Mouse (Mus musculus): Measurements from ENCODE around the gene Ddx52.

Ddx52 gene

DNA sequence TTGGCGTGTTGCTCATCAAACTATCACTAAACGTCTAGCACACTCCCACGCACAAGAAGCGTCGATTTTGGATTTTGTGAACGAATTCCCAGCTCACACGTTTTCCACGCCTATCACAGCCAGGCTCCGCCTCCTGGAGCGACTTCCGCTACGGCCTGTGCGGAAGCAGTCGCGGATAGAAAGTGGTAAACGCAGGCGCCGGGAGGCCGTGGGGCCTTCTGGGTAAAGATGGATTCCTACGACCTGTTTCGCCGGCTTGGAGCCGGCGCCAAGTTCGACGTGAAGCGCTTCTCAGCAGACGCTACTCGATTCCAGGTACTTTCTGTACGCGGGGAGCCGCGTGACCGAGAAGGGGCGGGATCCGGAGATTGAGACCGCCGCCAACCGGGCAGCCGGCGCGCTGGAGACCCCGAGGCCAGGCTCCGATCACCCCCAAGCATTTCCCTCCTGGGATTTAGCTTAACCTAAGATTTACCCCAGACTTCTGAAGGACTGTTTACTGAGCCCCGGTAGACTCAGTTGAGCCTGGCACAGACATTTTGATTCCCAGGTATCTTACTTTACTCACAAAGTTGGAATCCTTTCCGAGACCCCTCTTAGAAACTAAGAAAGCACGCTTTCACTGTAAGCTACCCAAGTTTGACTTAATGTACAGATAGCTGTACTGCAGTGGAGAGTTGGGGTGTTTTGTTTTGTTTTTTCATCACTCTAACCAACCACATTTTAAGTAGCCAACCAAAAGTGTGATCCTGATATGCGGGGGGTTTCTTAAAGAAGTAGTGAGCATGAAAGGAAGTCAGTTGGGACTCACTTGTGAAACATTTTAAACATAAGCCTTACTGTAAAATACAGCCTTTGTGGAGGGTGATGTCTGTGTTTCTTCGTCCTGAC lies at the start of gene Ddx52:
Ddx52 (plus strand) TSS at position 113 of the 891 bp plus-strand sequence.
- peak; percentile 81 for DNase-seq (ENCODE audit: low spot score)

DNA sequence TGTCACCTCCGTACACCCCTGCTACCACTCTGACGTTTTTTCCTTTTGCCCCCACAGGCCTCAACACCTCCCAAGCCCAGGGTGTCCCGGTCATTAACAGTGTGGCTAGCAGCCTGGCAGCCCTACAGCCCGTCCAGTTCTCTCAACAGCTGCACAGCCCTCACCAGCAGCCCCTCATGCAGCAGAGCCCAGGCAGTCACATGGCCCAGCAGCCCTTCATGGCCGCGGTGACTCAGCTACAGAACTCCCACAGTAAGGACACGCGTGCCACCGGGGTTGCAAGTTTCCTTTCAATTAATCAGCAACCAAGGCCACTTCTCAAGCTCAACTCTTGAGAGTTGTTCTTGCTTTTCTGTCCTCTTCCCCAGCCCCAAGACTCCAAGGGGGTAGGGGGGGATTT lies 48.5 kb upstream of the Ddx52 start:
- no peak for DNase-seq (ENCODE audit: low spot score)

- no peak for DNase-seq (ENCODE audit: low spot score)
These were observed 45.1 kb upstream of the Ddx52 start for GRCm38 (mm10) chr11:83896430-83897410.

- DNase-seq (ENCODE audit: low spot score): no peak
These were observed 44.3 kb upstream of the Ddx52 start for GRCm38 (mm10) chr11:83897569-83897968.

DNA sequence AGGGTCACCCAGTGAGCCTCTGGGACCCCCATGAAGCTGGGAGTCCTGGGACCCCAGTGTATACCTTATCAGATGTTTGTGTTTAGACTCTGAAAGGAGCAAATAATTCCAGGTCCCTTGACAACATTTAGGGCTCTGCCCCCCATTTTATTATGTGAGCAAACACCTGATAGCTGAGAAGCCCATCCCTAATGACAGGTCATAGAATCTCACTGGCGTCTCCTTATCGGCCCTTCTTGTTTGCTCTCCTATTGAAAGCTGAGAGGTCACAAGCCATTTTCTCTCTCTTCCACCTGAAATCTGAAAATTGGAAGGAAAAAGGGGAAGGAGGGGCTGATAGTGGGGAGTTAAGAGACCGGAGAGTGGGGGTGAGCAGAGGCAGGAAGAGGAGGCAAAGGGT lies 39.0 kb upstream of the Ddx52 start:
- no peak for DNase-seq (ENCODE audit: low spot score)

DNA sequence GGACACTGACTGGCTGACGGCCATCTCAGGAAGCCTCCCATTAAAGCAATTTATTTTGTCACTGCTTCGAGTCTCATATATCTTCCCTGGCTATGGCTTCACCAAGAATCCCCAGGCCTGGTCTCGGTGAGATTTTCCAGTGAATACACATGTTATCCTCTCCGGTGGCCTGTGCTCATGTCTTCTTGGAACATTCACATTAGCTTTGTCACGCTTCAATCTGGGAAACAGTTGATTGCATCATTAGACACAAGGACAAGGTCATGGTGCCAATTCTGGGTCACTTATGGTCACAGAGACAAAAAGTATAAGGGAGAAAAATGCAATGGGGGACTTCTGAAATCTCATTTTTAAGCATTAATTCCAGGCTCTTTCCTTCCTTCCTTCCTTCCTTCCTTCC lies 36.1 kb upstream of the Ddx52 start:
- no peak for DNase-seq (ENCODE audit: low spot score)

DNA sequence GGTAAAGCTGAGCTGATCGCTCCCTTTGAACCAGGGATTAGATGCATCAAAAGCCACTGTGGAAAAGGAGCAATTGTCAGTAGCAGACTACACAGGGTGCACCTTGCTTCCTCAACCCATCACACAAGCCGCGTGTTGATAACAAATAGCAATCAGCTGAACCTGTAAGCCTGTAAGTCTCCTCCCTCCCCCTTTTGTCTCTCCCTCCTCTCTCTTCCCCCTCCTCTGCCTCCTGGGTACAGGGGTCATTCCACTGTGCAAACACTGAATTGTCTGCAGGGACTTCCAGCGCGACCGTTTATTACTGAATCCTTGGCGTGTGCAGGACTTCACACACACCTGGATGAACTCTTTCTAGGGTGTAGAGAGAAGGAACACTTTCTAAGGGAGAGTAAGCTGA lies 33.5 kb upstream of the Ddx52 start:
- no peak for DNase-seq (ENCODE audit: low spot score)

DNA sequence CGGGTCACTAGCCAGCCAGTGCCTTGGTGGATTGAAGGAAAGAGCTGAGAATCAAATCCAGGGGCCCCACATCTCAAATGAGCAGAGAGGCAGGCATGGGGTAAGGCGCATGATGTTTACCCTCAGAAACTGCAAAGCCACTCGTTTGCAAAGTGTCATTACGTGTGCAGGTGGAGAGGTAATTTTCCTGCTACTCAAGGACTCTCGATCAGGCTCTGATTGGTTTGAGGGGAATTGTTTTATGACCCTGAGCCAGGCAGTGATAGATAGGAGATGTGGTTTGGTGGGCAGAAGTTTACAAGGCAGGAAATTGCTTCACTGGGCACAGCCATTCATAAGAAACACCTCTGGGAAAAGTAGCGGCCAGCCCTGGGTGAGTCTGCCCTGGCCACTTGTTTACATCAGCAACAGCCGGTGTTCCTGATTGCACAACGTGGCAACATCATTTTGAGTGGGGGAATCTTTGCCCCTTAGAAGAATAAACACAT lies 28.0 kb upstream of the Ddx52 start:
- no peak for DNase-seq (ENCODE audit: low spot score)

- DNase-seq (ENCODE audit: low spot score): no peak
These were observed 27.4 kb upstream of the Ddx52 start for GRCm38 (mm10) chr11:83914501-83914900.

DNA sequence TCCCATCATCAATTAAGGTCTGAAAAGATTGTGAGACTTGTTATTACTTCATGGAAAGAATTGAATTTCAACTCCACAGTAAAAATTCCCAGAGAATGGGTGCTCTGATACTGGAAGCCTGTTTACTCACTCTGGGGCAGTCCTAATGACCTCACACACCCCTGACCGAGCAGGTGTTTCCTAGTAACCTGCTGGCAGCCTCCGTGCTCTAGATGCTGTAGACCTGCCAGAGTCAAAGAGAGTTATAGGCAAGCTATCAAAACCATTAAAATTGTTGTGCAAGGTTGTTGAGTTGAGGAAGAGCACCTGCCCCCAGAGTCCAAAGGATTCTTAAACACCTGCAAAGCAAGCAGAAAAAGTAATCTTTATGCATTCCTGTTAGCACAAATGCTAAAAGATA lies 19.3 kb upstream of the Ddx52 start:
- DNase-seq (ENCODE audit: low spot score): no peak

DNA sequence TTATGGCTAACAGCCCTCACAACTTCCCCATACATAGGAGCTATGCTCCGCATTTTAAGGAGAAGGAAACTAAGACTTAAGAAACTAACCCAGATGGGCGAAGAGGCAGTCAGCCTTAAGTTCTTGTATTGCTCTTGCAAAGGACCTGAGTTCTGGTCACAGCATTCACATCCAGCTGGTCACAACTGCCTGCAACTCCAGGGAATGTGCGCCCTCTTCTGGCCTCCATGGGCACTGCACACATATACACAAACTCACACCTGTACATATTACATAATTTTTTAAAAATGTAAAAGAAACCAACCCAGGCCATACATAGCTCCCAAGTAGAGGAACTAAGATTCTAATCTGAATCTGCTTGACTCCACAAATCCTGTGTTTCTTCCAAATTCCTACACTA lies 14.8 kb upstream of the Ddx52 start:
- DNase-seq (ENCODE audit: low spot score): no peak

DNA sequence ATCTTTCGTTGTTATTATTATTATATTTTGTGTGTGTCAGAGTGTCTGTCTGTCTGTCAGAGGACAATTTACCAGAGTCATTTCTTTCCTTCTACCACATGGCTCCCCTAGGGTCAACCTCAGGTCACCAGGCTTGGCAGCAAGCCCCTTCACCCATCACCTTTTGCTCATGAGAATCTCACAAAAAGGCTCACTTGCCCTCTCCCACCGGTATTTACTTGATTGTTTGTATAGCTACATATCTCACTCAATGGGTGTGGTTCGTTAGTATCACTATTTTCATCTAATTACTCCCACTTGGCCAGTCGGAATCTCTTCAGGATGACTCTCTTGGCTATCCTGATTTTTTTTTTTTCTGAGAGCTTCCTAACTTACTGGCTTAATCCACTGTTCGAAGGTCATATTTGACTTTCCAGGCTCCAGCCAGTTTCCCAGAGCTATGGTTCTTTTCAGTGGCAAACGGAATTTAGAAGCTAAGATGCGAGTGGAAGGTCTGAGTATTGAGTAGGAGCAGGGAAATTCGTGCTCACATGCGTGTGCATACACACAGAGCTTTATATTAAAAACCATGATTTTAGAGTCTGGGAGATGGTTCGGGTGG lies 9.3 kb upstream of the Ddx52 start:
- no peak for DNase-seq (ENCODE audit: low spot score)

GRCm38 (mm10) chr11:83933376-83933775 lies 8.5 kb upstream of the Ddx52 start:
- DNase-seq (ENCODE audit: low spot score): no peak

GRCm38 (mm10) chr11:83935986-83936665 lies 5.7 kb upstream of the Ddx52 start:
- DNase-seq (ENCODE audit: low spot score): peak; percentile 73

DNA sequence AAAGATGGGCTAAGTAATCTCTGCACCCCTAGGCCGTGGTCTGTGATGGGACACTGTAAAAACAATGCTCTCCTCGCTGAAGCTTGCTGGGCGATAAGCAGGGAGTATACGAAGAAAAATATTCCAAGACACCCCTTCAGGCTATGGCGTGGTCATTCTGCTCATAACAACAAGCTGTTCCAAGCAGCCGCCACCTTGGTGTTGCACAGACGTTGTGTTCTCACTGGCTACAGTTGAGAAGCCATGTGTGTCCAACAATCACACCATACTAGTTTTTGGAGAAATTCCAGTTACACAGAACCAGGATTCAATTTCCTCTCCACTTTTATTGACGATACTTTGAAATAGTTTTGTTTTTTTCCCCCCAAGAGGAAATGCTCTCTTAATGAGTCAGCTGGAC lies 3.3 kb upstream of the Ddx52 start:
- DNase-seq (ENCODE audit: low spot score): no peak

GRCm38 (mm10) chr11:83956822-83957221 lies 15.0 kb downstream of the Ddx52 start:
- no peak for DNase-seq (ENCODE audit: low spot score)

GRCm38 (mm10) chr11:83961983-83962382 lies 20.1 kb downstream of the Ddx52 start:
- DNase-seq (ENCODE audit: low spot score): no peak

GRCm38 (mm10) chr11:83963991-83964921 lies 22.4 kb downstream of the Ddx52 start, which contains the start of gene Synrg:
Gene Synrg, plus strand, starts transcription at chr11:83964428.
- DNase-seq (ENCODE audit: low spot score): peak; percentile 90

- DNase-seq (ENCODE audit: low spot score): peak; percentile 10
These were observed 25.8 kb downstream of the Ddx52 start for GRCm38 (mm10) chr11:83967436-83968204.

DNA sequence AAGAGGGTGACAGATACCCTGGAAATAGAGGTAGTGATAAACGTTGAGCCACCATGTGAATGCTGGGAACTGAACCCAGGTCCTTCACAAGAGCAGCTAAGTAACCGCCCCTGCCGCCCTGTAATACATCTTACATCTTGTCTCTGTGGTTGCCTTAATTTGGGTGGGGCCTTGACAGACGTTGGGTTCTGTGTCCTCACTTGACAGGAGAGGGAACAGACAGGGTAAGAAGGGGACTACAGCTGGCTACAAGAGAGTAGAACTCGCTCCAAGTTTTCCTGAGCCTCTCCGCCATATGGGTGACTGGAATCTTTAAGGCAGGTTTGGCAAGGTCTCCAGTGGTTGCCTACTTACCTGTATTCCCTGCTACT lies 26.3 kb downstream of the Ddx52 start:
- DNase-seq (ENCODE audit: low spot score): no peak
